Mouse (Mus musculus) inflammation-experienced regulatory T-cells, adult 16 weeks (primary cell): ENCODE measurements around the gene Trim56. TPM values are rescaled to one million over a fixed set of nuclear protein-coding genes. Genes with fewer than 3 reads are reported as not detected.

Experiments
- polyA plus RNA-seq: library from polyadenylated mRNA; unstranded; fragments of 100-300 nt; shearing (Covaris generic); gene quantifications from one replicate; pipeline ENCODE4 v1.2.1, GENCODE M21; 2017

Gene Trim56
- 18.8 TPM for polyA plus RNA-seq

DNA sequence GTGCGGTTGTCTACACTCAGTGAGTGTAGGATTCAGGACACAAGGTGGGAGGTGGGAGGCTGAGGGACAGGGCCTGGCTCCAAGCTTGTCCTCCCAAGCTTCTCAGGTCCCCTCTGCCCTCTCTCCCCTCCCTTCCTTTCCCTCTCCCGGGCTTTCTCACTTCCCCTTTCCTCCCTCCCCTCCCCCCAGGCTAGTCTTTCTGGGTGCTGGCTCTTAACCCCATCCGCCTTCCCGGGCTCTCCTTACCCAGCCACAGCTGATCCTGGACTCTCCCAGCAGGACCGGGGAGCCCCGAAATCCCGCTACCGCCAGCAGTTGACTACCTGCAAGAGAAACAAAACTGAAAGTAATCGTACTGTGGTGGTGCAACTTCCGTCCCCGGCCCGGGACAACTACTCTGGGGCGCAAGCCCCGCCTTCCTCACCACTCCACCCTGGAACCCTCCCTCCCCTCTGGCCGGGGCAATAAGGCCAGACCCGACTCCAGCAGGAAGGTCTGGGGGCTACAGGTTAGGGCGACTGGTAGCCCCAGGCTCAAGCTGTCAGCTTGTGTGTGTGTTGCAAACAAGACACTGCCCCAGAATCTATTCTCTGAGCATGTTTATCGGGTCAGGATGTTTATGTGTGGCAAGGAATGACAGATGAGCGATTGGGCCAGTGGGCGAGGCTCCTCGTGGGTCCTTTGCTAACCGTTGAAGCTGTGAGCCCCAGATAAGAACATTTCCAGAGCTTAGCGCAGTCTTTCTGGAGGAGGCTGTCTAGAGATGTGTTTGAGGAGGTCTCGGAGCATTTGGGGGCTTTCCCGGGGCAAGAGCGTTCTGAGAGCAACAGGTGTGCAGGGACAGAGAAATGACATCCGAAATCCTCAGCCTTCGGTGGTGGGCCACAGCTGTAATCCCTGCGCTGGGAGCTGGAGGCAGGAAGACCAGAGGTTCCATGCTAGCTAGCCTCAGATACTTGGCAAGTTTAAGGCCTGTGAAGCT is at the start of gene Trim56:
TSS of gene Trim56 (minus strand) at position 344 of the 982 bp plus-strand sequence.

DNA sequence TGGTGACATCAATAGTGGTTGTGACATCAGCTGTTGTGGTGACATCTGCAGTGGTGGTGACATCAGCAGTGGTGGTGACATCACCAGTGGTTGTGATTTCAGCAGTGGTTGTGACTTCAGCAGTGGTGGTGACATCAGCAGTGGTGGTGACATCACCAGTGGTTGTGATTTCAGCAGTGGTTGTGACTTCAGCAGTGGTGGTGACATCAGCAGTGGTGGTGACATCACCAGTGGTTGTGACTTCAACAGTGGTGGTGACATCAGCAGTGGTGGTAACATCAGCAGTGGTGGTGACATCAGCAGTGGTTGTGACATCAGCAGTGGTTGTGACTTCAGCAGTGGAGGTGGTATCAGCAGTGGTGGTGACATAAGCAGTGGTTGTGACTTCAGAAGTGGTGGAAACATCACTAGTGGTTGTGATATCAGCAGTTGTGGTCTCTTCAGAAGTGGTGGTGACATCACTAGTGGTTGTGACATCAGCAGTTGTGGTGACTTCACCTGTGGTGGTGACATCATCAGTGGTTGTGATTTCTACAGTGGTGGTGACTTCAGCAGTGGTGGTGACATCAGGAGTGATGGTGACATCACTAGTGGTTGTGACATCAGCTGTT is 33.4 kb upstream of the Trim56 start, which contains the start of gene Muc3:
TSS of gene Muc3 (minus strand) at position 51 of the 611 bp plus-strand sequence.

DNA sequence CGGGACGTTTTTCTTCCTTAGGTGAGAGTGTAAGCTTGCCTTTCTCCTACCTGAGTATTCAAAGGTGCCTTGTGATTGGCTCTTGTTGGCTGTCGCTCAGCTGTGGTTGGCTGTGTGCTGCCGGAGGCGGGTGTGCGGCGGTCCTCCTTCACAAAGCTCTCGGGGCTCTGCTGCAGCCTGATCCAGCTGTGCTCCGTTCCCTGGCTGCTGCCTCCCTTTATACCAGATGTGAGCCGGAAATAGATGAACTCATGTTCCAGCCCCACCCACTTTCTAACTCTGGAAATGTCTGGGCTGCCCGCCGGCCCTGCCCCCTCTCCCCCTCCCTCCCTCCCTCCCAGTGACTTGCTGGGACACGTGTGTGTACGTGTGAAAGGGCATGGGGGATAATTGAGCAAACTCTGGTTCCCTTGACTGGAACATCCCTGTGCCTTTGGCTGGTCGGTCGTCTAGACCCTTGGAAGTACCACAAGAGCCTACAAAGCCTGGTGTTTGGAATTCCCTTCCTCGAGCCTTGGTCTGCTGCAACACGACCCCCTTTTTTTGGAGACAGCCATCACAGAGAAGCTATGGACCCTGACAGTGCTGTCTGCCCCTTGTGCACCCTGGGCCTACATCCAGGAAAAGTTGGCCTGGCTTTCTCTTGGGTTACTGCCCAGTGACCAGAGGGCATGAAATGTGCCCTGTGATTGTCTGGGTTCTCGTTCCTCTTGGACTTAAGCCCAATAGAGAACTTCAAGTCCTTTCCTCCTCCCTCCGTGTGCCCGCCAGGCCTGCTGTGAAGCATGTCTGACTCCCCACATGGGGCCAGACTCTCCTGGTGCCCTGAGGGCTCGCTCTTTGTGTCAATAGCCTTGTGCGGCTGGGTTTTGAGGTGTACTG is 43.7 kb downstream of the Trim56 start, which contains the start of gene Serpine1:
TSS of gene Serpine1 (minus strand) at position 190 of the 882 bp plus-strand sequence.

Other genes with a start within 250 kb of the Trim56 start
- not detected for gene Col26a1, start 233.0 kb downstream of the Trim56 start, polyA plus RNA-seq
- 13.8 TPM for gene Ift22, start 208.1 kb downstream of the Trim56 start, polyA plus RNA-seq
- 314 TPM for gene Fis1, start 162.9 kb downstream of the Trim56 start, polyA plus RNA-seq
- gene Cldn15, start 149.6 kb downstream of the Trim56 start, polyA plus RNA-seq = not detected
- gene Plod3, start 129.2 kb downstream of the Trim56 start, polyA plus RNA-seq = 14.0 TPM
- gene Znhit1, start 128.2 kb downstream of the Trim56 start, polyA plus RNA-seq = 60.6 TPM
- gene Vgf, start 89.8 kb downstream of the Trim56 start, polyA plus RNA-seq = 0.35 TPM
- gene Ap1s1, start 70.1 kb downstream of the Trim56 start, polyA plus RNA-seq = 100.0 TPM
- not detected for gene Serpine1, start 43.9 kb downstream of the Trim56 start, polyA plus RNA-seq
- gene Muc3, start 33.1 kb upstream of the Trim56 start, polyA plus RNA-seq = not detected
- gene Muc3a, start 96.2 kb upstream of the Trim56 start, polyA plus RNA-seq = 2.4 TPM
- 0.51 TPM for gene Ache, start 171.3 kb upstream of the Trim56 start, polyA plus RNA-seq
- 1.8 TPM for gene Ufsp1, start 178.4 kb upstream of the Trim56 start, polyA plus RNA-seq
- gene Srrt, start 191.5 kb upstream of the Trim56 start, polyA plus RNA-seq = 108 TPM
- gene Trip6, start 198.2 kb upstream of the Trim56 start, polyA plus RNA-seq = 9.0 TPM
- gene Slc12a9, start 217.4 kb upstream of the Trim56 start, polyA plus RNA-seq = 28.5 TPM
- gene Ephb4, start 233.9 kb upstream of the Trim56 start, polyA plus RNA-seq = not detected